Mouse (Mus musculus): ENCODE measurements at regions not wholly inside any gene's neighbourhood (a gene's known extent, or its start where the extent isn't known, plus 50 kb on each side); places are given as distances from the start of the nearest gene placed in this dataset.

- Histone ChIP-seq H3K4me2 (replicated peaks) (no peak overlapping the region), H3K9ac (no peak overlapping the region), H3K27ac (no peak overlapping the region), H3K4me1 (no peaks in the 10 kb centered on the region), H3K9me3 (no peaks in the 10 kb centered on the region), H3K36me3 (no peaks in the 10 kb centered on the region), H3K27me3 (no peaks in the 10 kb centered on the region), H3K4me3 (no peak overlapping the region)
- ATAC-seq (ENCODE audit: low FRiP score, low read depth) = no peak
- WGBS = 84% methylated on average over 2 of the region's 2 CpGs
These were observed 339.9 kb downstream of the Rpl10l start for GRCm38 (mm10) chr12:65944251-65944650.

GRCm38 (mm10) chr12:65942166-65942565 lies 342.0 kb downstream of the Rpl10l start:
- H3K27me3 ChIP-seq = no peaks in the 10 kb centered on the region
- no peak overlapping the region for H3K27ac ChIP-seq
- no peak overlapping the region for H3K4me2 ChIP-seq (replicated peaks)
- no peaks in the 10 kb centered on the region for H3K9me3 ChIP-seq
- 83% methylated on average over 4 of the region's 4 CpGs for WGBS
- H3K4me3 ChIP-seq = no peak overlapping the region
- no peaks in the 10 kb centered on the region for H3K4me1 ChIP-seq
- H3K9ac ChIP-seq = no peak overlapping the region
- no peaks in the 10 kb centered on the region for H3K36me3 ChIP-seq
- no peak for ATAC-seq (ENCODE audit: low FRiP score, low read depth)

- no peak overlapping the region for H3K4me2 ChIP-seq (replicated peaks)
- H3K9ac ChIP-seq = no peak overlapping the region
- peak; percentile 59; the same call in 1 of the 2 replicates for ATAC-seq (ENCODE audit: low FRiP score, low read depth)
- 16% methylated on average over 4 of the region's 4 CpGs for WGBS
- no peaks in the 10 kb centered on the region for H3K9me3 ChIP-seq
- H3K27me3 ChIP-seq = no peaks in the 10 kb centered on the region
- H3K27ac ChIP-seq = no peak overlapping the region
- H3K36me3 ChIP-seq = no peaks in the 10 kb centered on the region
- H3K4me1 ChIP-seq = no peaks in the 10 kb centered on the region
- no peak overlapping the region for H3K4me3 ChIP-seq
These were observed 352.4 kb downstream of the Rpl10l start for GRCm38 (mm10) chr12:65931848-65932247.

GRCm38 (mm10) chr12:65929718-65930377 lies 354.4 kb downstream of the Rpl10l start:
- Histone ChIP-seq H3K4me3 (no peak overlapping the region), H3K9me3 (no peaks in the 10 kb centered on the region), H3K9ac (no peak overlapping the region), H3K27me3 (no peaks in the 10 kb centered on the region), H3K4me2 (replicated peaks) (no peak overlapping the region), H3K36me3 (no peaks in the 10 kb centered on the region), H3K4me1 (no peaks in the 10 kb centered on the region), H3K27ac (no peak overlapping the region)
- ATAC-seq (ENCODE audit: low FRiP score, low read depth) = no peak
- WGBS = 48% methylated on average over 1 of the region's 1 CpGs
